22 mouse cellular contexts compared by ENCODE assay signal in the genomic region with DNA sequence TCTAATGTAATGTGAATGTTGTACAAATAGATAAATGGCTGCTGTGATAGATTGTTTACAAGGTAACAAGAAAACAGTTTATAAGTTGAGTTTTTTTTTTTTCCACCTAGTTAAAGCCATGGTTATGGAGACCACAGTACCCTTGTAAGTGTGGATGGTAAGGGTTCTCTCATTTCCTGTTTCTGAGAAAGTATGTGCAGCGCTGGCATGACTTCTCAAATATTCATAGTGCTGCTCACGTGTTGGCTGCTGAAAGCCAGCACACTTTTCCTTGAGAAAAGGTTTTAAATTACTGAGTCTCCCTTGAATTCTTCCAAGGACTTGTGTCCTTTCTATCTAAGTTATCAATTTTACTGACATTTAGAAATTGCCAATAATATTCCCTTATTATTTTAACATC.
DNase-seq lines count a peak whose midpoint lies in the region; ATAC-seq and TF ChIP-seq lines count a peak whose summit lies in the region.
"Had no signal": no experiment of that assay in that cellular context is flagged by ENCODE, and none has a peak within 500 bp of the region (broad histone marks: within the 10 kb centered on the region; RNA-seq: fewer than 3 reads in every experiment).

No protein-coding gene starts in this region.

- no peaks in the 10 kb centered on the region for H3K36me3 ChIP-seq in CH12.LX (replicated peaks in 1 of 2; ENCODE audit: control insufficient read depth in 1 of 2, insufficient read depth in 1 of 2, low read length in 1 of 2)
- H3K36me3 ChIP-seq: G1E had no signal

- dilution Hi-C loops in CH12.LX (cut with MboI; ENCODE audit: extremely low pct_ligation_motif_present, extremely low pct_unique_long_range_greater_than_20kb, low sequenced_read_pairs) = no loop called here

- no peak for TF ChIP-seq POLR2A in CH12.LX (IDR thresholded peaks at IDR 0.05; ENCODE audit: low read depth, low read length)

- H3K27ac ChIP-seq in CH12.LX (ENCODE audit: insufficient read depth, low read depth) = no peak overlapping the region

- no peaks in the 10 kb centered on the region for H3K9me3 ChIP-seq in CH12.LX (replicated peaks; ENCODE audit: low read length)
- H3K9me3 ChIP-seq: G1E had no signal

- in situ Hi-C loops in CH12.LX (cut with MboI; ENCODE audit: low pct_ligation_motif_present, low pct_unique_long_range_greater_than_20kb, low sequenced_read_pairs) = no loop called here

- no peaks in the 10 kb centered on the region for H3K27me3 ChIP-seq in CH12.LX (replicated peaks)
- H3K27me3 ChIP-seq: Patski had no signal

- no peak overlapping the region for H3K4me3 ChIP-seq in CH12.LX (replicated peaks in 1 of 3; ENCODE audit: low read depth in 2 of 3, low read length in 2 of 3, poor library complexity in 1 of 3)

- H3K79me2 ChIP-seq in CH12.LX (replicated peaks; ENCODE audit: control insufficient read depth, extremely low read depth, insufficient read depth, poor library complexity, severe bottlenecking) = no peaks in the 10 kb centered on the region

- TF ChIP-seq EP300 in CH12.LX (IDR thresholded peaks at IDR 0.05; ENCODE audit: low read length) = no peak

- H3K4me2 ChIP-seq in CH12.LX (ENCODE audit: insufficient read depth, low read depth, poor library complexity, severe bottlenecking) = no peak overlapping the region

- peak; percentile 49; the same call in 1 of the 2 replicates for ATAC-seq in granulocyte monocyte progenitor cell, adult 5-6 weeks (replicated peaks; ENCODE audit: poor library complexity, severe bottlenecking)
- peak; percentile 54 for ATAC-seq in megakaryocyte, adult 5-6 weeks (ENCODE audit: poor library complexity, severe bottlenecking)
- ATAC-seq in megakaryocyte progenitor cell, adult 5-6 weeks (replicated peaks; ENCODE audit: poor library complexity) = peak; percentile 40; the same call in 1 of the 2 replicates
- ATAC-seq: activated CD4-positive, CD25-positive, alpha-beta regulatory T cell, adult 4 months; CD4-positive, CD25-positive, alpha-beta regulatory T cell, adult 4 months; Patski had no signal

- no peak for TF ChIP-seq CTCF in CH12.LX (conservative IDR thresholded peaks at IDR 0.05 in 1 of 2, IDR thresholded peaks at IDR 0.05 in 1 of 2; ENCODE audit: low read depth in 2 of 2, low read length in 2 of 2)

- no peak for TF ChIP-seq RAD21 in CH12.LX (IDR thresholded peaks at IDR 0.05; ENCODE audit: low read depth, low read length)

- DNase-seq in CH12.LX (ENCODE audit: extremely low read depth) = no peak
- no peak for DNase-seq in heart, adult 8-10 months (ENCODE audit: low spot score)
- no peak for DNase-seq in right cerebral cortex, postnatal 25 days
- DNase-seq in frontal cortex, postnatal 25 days (ENCODE audit: low spot score in 2 of 2) = no peak
- no peak for DNase-seq in urinary bladder, adult 2 months (ENCODE audit: low spot score)
- DNase-seq: adrenal gland, adult 2 months; adrenal gland, adult 8-10 months; adrenal gland, postnatal 10 days; adrenal gland, postnatal 14 days; adrenal gland, postnatal 25 days; adrenal gland, postnatal 36 days; B cell, adult 2 months; cerebellum, adult 11 months; cerebellum, adult 11-12 months; cerebellum, adult 18-20 months had no signal

- peaks cover 6 to 43% of the 10 kb centered on the region in 2 experiments; a peak in 3 of 4 replicates for H3K4me1 ChIP-seq in CH12.LX (ENCODE audit: control insufficient read depth in 1 of 2, insufficient read depth in 2 of 2)

- no peak overlapping the region for H3K9ac ChIP-seq in CH12.LX (ENCODE audit: insufficient read depth, low read depth)

TF ChIP-seq in CH12.LX, 34 proteins besides CTCF, POLR2A, EP300 and RAD21:
- peak; percentile 70 for TF ChIP-seq BHLHE40 (IDR thresholded peaks at IDR 0.05; ENCODE audit: low read depth, low read length)
- no peak for TF ChIP-seq GABPA (IDR thresholded peaks at IDR 0.05; ENCODE audit: insufficient replicate concordance, low read depth, low read length)
- TF ChIP-seq ZNF384 (IDR thresholded peaks at IDR 0.05; ENCODE audit: low read depth, low read length) = peak; percentile 21; the same call in 1 of the 2 replicates
- TF ChIP-seq JUN (IDR thresholded peaks at IDR 0.05; ENCODE audit: insufficient read depth, low read depth, low read length) = no peak
- no peak for TF ChIP-seq NRF1 (IDR thresholded peaks at IDR 0.05; ENCODE audit: low read depth, low read length)
- TF ChIP-seq JUND (conservative IDR thresholded peaks at IDR 0.05; ENCODE audit: low read depth, low read length) = no peak
- no peak for TF ChIP-seq ZMIZ1 (IDR thresholded peaks at IDR 0.05; ENCODE audit: low read depth, low read length)
- TF ChIP-seq E2F4 (IDR thresholded peaks at IDR 0.05; ENCODE audit: insufficient replicate concordance, low read depth, low read length) = no peak
TF ChIP-seq in CH12.LX: peak in this region for 2.
